Mouse (Mus musculus): Measurements from ENCODE around the gene 4930404H24Rik.

GRCm38 (mm10) chr2:153490940-153491339 lies 1.6 kb upstream of the 4930404H24Rik start:
- TF ChIP-seq CTCF (IDR thresholded peaks at IDR 0.05; ENCODE audit: control insufficient read depth, insufficient read depth, insufficient replicate concordance, low read depth, low read length): no peak
- TF ChIP-seq POLR2A (IDR thresholded peaks at IDR 0.05; ENCODE audit: control insufficient read depth, low read depth, low read length): no peak

Measured in testis, adult 2 months (tissue).